Mouse (Mus musculus) embryonic facial prominence, embryonic 15.5 days (tissue): Measurements from ENCODE around the gene Pisd. TPM values are rescaled to one million over a fixed set of nuclear protein-coding genes. Genes with fewer than 3 reads are reported as not detected.
"Not testable (repeated sequence)": the region's sequence is repeated elsewhere in the genome, so short reads cannot be mapped to it uniquely, and the experiment has no call there.

Experiments
- ATAC-seq: fragments of 200-750 bp; cut with Nextera tagmentation; 2 replicates; pipeline ENCODE4 v1.8.0; 2017; ENCODE audit warnings: low read depth, moderate TSS enrichment; ENCODE audit not compliant: insufficient number of reproducible peaks, low FRiP score, low TSS enrichment
- H3K27ac ChIP-seq: fragments of 300-500 bp; sonication (generic); replicated peaks from 2 replicates; pipeline ENCODE4 v1.5.1; 2015; ENCODE audit warnings: mild to moderate bottlenecking, inconsistent platforms
- H3K27me3 ChIP-seq: fragments of 300-500 bp; sonication (generic); 2 replicates; pipeline ENCODE4 v1.6.1; 2015; ENCODE audit warnings: inconsistent platforms
- H3K36me3 ChIP-seq: fragments of 300-500 bp; sonication (generic); 2 replicates; pipeline ENCODE4 v1.6.1; 2015; ENCODE audit warnings: mild to moderate bottlenecking, inconsistent platforms
- H3K4me1 ChIP-seq: fragments of 300-500 bp; sonication (generic); 2 replicates; pipeline ENCODE4 v1.6.1; 2015; ENCODE audit warnings: inconsistent platforms
- H3K4me2 ChIP-seq: fragments of 300-500 bp; sonication (generic); replicated peaks from 2 replicates; pipeline ENCODE4 v1.6.1; 2015; ENCODE audit warnings: mild to moderate bottlenecking, inconsistent platforms
- H3K4me3 ChIP-seq: fragments of 300-500 bp; sonication (generic); replicated peaks from 2 replicates; pipeline ENCODE4 v1.5.1; 2015; ENCODE audit warnings: mild to moderate bottlenecking, inconsistent platforms
- H3K9ac ChIP-seq: fragments of 300-500 bp; sonication (generic); 2 replicates; pipeline ENCODE4 v1.6.1; 2015; ENCODE audit warnings: inconsistent platforms
- H3K9me3 ChIP-seq: fragments of 300-500 bp; sonication (generic); replicated peaks from 2 replicates; pipeline ENCODE4 v1.6.1; 2016; ENCODE audit warnings: inconsistent platforms
- WGBS: fragments of 180-500 bp; shearing (Covaris S2); methylation state at CpG from one replicate; pipeline ENCODE4 v1.1.7; 2015; 5-methylcytosine and 5-hydroxymethylcytosine counted together
- polyA plus RNA-seq: library from polyadenylated mRNA; unstranded; fragments of >200 nt; fragmentation: Nextera tagmentation; extraction: Ambion mirVana; gene quantifications from 2 replicates; pipeline ENCODE4 v1.2.1, GENCODE M21; 2015

Pisd gene
- polyA plus RNA-seq, 1 experiment from 2014 or later = 60.9 TPM

DNA sequence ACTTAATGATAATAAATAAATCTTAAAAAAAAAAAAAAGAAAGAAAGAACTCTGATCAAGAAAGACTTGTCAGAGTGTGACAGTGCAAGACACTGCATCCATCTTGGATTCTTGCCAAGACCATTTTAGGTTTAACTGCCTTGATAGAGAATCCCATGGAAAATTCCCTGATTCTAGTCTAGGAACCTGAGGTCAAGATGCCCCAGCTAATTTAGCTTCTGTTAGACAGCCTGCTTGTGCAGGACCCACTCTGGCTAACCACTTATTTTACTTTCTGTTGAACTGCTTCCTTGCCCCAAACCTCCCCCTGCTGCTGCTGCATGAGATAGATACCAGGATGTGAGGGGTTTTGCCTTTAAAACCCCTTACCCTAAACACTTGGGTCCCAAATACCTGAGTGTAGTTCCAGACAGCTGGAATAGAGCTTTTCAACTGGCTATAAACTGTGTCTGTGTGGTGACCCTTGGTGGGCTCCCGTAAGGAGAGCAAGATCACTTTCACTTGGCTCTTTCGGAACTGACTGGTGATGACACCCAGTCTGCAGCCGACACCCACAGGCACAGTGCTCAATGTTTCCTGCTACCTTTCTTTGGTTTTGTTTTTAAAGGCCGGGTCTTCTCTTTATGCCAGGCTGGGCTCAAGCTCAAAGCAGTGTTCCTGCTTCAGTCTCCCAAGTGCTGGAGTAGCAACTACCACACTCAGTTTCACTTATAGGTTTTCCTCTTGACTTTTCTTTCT lies 17.6 kb downstream of the Pisd start:
- Histone ChIP-seq H3K27me3 (no peaks in the 10 kb centered on the region), H3K9ac (no peak overlapping the region), H3K4me3 (no peak overlapping the region), H3K36me3 (peaks cover 18% of the 10 kb centered on the region; the same call in 1 of the 2 replicates), H3K4me2 (no peak overlapping the region), H3K4me1 (no peaks in the 10 kb centered on the region), H3K27ac (no peak overlapping the region), H3K9me3 (no peaks in the 10 kb centered on the region)
- 94% methylated on average over 4 of the region's 4 CpGs for WGBS
- no peak for ATAC-seq

GRCm38 (mm10) chr5:32767004-32767403 lies 18.4 kb downstream of the Pisd start:
- no peaks in the 10 kb centered on the region for H3K9me3 ChIP-seq
- peaks cover 16% of the 10 kb centered on the region; the same call in 1 of the 2 replicates for H3K36me3 ChIP-seq
- no peaks in the 10 kb centered on the region for H3K4me1 ChIP-seq
- H3K27me3 ChIP-seq = no peaks in the 10 kb centered on the region
- 96% methylated on average over 3 of the region's 3 CpGs for WGBS
- no peak overlapping the region for H3K4me2 ChIP-seq
- no peak overlapping the region for H3K27ac ChIP-seq
- no peak for ATAC-seq
- H3K9ac ChIP-seq = no peak overlapping the region
- no peak overlapping the region for H3K4me3 ChIP-seq

- Histone ChIP-seq H3K4me1 (no peaks in the 10 kb centered on the region), H3K27ac (no peak overlapping the region), H3K36me3 (peaks cover 17% of the 10 kb centered on the region; the same call in 1 of the 2 replicates), H3K27me3 (no peaks in the 10 kb centered on the region), H3K4me2 (no peak overlapping the region), H3K9ac (no peak overlapping the region), H3K4me3 (no peak overlapping the region), H3K9me3 (no peaks in the 10 kb centered on the region)
- 84% methylated on average over 5 of the region's 5 CpGs for whole genome bisulfite sequencing
- ATAC-seq = no peak
Observed at GRCm38 (mm10) chr5:32761566-32762140, 23.8 kb downstream of the Pisd start.

- Histone ChIP-seq H3K36me3 (peaks cover 17% of the 10 kb centered on the region; the same call in 1 of the 2 replicates), H3K4me1 (no peaks in the 10 kb centered on the region), H3K4me2 (no peak overlapping the region), H3K4me3 (no peak overlapping the region), H3K9me3 (no peaks in the 10 kb centered on the region), H3K9ac (no peak overlapping the region), H3K27ac (no peak overlapping the region), H3K27me3 (no peaks in the 10 kb centered on the region)
- WGBS = 89% methylated on average over 3 of the region's 3 CpGs
- ATAC-seq = no peak
Observed at GRCm38 (mm10) chr5:32760787-32761186, 24.7 kb downstream of the Pisd start.

- not testable (repeated sequence) for H3K27me3 ChIP-seq, H3K4me2 ChIP-seq, H3K4me3 ChIP-seq, H3K9ac ChIP-seq, H3K4me1 ChIP-seq, H3K9me3 ChIP-seq, ATAC-seq, H3K27ac ChIP-seq
- peaks cover 17% of the 10 kb centered on the region; the same call in 1 of the 2 replicates for H3K36me3 ChIP-seq
- WGBS = 94% methylated on average over 18 of the region's 18 CpGs
Observed at GRCm38 (mm10) chr5:32760352-32760751, 25.1 kb downstream of the Pisd start.

DNA sequence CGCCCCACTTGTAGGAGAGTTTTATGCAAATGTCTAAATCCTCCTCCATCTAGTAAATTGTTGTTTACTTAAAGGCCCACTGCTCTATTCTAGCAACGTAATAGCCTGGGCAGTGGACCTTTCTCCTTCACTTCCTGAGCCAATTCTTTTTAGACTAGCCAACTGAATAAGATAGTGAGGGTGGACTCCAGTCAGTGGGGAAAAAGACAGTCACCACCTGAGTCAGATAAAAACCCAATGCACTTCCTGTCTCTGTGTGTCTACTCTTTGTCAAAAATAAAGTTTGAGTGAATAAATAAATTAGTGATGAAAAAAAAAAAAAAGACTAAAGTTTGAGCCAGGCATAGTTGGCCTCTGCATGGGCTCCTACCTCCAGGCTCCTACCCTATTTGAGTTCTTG lies 25.8 kb downstream of the Pisd start:
- H3K4me3 ChIP-seq = no peak overlapping the region
- no peak for ATAC-seq
- H3K4me2 ChIP-seq = no peak overlapping the region
- H3K27ac ChIP-seq = no peak overlapping the region
- H3K9ac ChIP-seq = no peak overlapping the region
- 77% methylated on average over 2 of the region's 2 CpGs for WGBS
- no peaks in the 10 kb centered on the region for H3K27me3 ChIP-seq
- H3K36me3 ChIP-seq = peaks cover 17% of the 10 kb centered on the region; the same call in 1 of the 2 replicates
- no peaks in the 10 kb centered on the region for H3K4me1 ChIP-seq
- no peaks in the 10 kb centered on the region for H3K9me3 ChIP-seq

DNA sequence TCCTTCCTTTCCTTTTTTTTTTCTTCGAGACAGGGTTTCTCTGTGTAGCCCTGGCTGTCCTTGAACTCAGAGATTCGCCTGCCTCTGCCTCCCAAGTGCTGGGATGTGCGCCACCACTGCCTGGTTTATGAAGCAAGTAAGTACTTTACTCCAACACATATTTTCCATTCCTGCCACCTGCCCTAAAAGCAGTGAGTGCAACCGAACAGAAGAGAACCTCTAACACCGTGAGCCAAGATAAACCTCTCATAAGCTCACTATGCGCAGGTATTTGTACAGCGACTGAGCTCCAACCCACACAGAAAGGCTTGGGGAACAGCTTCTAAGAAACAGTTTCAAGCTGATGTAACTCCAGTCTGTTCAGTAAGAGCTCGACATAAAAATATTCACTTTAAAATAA lies 29.3 kb downstream of the Pisd start:
- 91% methylated on average over 8 of the region's 8 CpGs for WGBS
- no peak for ATAC-seq
- Histone ChIP-seq H3K4me1 (no peaks in the 10 kb centered on the region), H3K9me3 (no peaks in the 10 kb centered on the region), H3K9ac (no peak overlapping the region), H3K27ac (no peak overlapping the region), H3K27me3 (no peaks in the 10 kb centered on the region), H3K4me2 (no peak overlapping the region), H3K36me3 (no peaks in the 10 kb centered on the region), H3K4me3 (no peak overlapping the region)

- H3K4me1 ChIP-seq = no peaks in the 10 kb centered on the region
- no peaks in the 10 kb centered on the region for H3K27me3 ChIP-seq
- H3K4me3 ChIP-seq = no peak overlapping the region
- H3K4me2 ChIP-seq = no peak overlapping the region
- WGBS = 51% methylated on average over 2 of the region's 2 CpGs
- no peak for ATAC-seq
- no peaks in the 10 kb centered on the region for H3K9me3 ChIP-seq
- H3K9ac ChIP-seq = no peak overlapping the region
- H3K36me3 ChIP-seq = no peaks in the 10 kb centered on the region
- no peak overlapping the region for H3K27ac ChIP-seq
Observed at GRCm38 (mm10) chr5:32751736-32752135, 33.7 kb downstream of the Pisd start.

- no peak for ATAC-seq
- Histone ChIP-seq H3K36me3 (no peaks in the 10 kb centered on the region), H3K4me3 (no peak overlapping the region), H3K4me2 (no peak overlapping the region), H3K9ac (no peak overlapping the region), H3K9me3 (no peaks in the 10 kb centered on the region), H3K4me1 (peaks cover 10% of the 10 kb centered on the region; the same call in 1 of the 2 replicates), H3K27me3 (no peaks in the 10 kb centered on the region), H3K27ac (no peak overlapping the region)
- WGBS = 92% methylated on average over 6 of the region's 6 CpGs
Observed at GRCm38 (mm10) chr5:32748936-32749335, 36.5 kb downstream of the Pisd start.

DNA sequence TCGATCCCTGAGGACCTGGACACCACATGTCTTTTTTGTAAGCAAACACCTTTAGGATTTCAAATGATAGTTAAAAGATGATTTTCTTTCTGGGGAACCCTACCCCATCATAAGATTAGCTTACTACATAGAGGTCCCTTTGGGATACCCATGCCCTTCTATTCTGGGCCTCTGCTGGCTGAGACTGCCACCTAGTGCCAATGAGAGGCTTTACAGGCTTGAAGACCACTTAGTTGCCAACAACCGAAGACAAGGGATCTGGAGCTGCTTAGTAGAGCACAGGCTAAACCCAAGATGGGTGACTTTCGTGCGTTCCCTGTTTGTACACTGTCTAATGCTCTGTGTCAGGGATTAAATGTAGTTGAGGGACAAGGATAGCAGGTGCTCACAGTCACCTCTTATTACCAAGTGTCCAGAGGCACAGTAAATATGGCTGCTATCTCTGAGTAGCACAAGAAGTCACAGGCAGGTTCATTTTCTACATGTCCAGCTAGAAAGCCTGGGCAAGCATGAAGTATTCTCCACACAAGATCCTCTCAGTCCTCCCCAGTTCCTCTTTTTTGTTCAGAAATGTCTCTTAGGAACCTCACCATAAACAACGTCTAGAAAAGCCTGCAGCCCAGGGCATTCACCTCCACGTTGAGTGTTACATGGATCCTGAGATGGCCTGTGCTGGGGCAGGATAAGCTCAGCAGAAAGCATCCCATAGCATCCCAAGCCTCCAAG lies 37.6 kb downstream of the Pisd start:
- ATAC-seq = no peak; the same call in 1 of the 2 replicates
- Histone ChIP-seq H3K27ac (no peak overlapping the region), H3K4me1 (peaks cover 10% of the 10 kb centered on the region; the same call in 1 of the 2 replicates), H3K9me3 (no peaks in the 10 kb centered on the region), H3K9ac (no peak overlapping the region), H3K36me3 (no peaks in the 10 kb centered on the region), H3K4me3 (no peak overlapping the region), H3K27me3 (no peaks in the 10 kb centered on the region), H3K4me2 (no peak overlapping the region)
- 52% methylated on average over 6 of the region's 6 CpGs for WGBS
